Mouse (Mus musculus) lung, postnatal 0 days (tissue): ENCODE measurements around the gene Fxyd6. TPM values are rescaled to one million over a fixed set of nuclear protein-coding genes. Genes with fewer than 3 reads are reported as not detected.

Source experiments
- ATAC-seq: fragments of 200-750 bp; cut with Nextera tagmentation; 2 replicates; pipeline ENCODE4 v1.8.0; 2017; ENCODE audit warnings: moderate library complexity
- DNase-seq: peaks from one replicate; pipeline ENCODE4 v3.0.0-alpha.2; 2016; ENCODE audit warnings: low spot score
- H3K27ac ChIP-seq: fragments of 300-500 bp; sonication (generic); 2 replicates; pipeline ENCODE4 v1.5.1; 2014; ENCODE audit warnings: antibody characterized with exemption, mild to moderate bottlenecking, low read length, mixed read lengths
- H3K27me3 ChIP-seq: fragments of 300-500 bp; sonication (generic); replicated peaks from 2 replicates; pipeline ENCODE4 v1.6.1; 2014; ENCODE audit warnings: low read length, mixed read lengths; ENCODE audit not compliant: insufficient read depth
- H3K36me3 ChIP-seq: fragments of 300-500 bp; sonication (generic); 2 replicates; pipeline ENCODE4 v1.6.1; 2014; ENCODE audit warnings: low read length, mixed read lengths; ENCODE audit not compliant: insufficient read depth
- H3K4me1 ChIP-seq: fragments of 300-500 bp; sonication (generic); 2 replicates; pipeline ENCODE4 v1.6.1; 2014; ENCODE audit warnings: antibody characterized with exemption, low read depth, low read length, mixed read lengths; ENCODE audit not compliant: insufficient read depth
- H3K4me2 ChIP-seq: fragments of 300-500 bp; sonication (generic); replicated peaks from 2 replicates; pipeline ENCODE4 v1.6.1; 2014; ENCODE audit warnings: low read depth, mild to moderate bottlenecking, low read length, moderate library complexity, mixed read lengths
- H3K4me3 ChIP-seq: fragments of 300-500 bp; sonication (generic); 2 replicates; pipeline ENCODE4 v1.5.1; 2014; ENCODE audit warnings: low read depth, low read length
- H3K9ac ChIP-seq: fragments of 300-500 bp; sonication (generic); replicated peaks from 2 replicates; pipeline ENCODE4 v1.6.1; 2014; ENCODE audit warnings: low read depth, mild to moderate bottlenecking
- H3K9me3 ChIP-seq: fragments of 300-500 bp; sonication (generic); 2 replicates; pipeline ENCODE4 v1.6.1; 2016; ENCODE audit warnings: low read length, mixed read lengths
- CTCF ChIP-seq: IDR thresholded peaks from 2 replicates; pipeline ENCODE4 v1.5.1; 2016; ENCODE audit warnings: antibody characterized with exemption, mild to moderate bottlenecking
- EP300 ChIP-seq: IDR thresholded peaks from 2 replicates; pipeline ENCODE4 v1.6.1; 2016; ENCODE audit warnings: antibody characterized with exemption, mild to moderate bottlenecking, control low read depth
- WGBS: fragments of 180-500 bp; shearing (Covaris S2); extraction: QIAGEN DNeasy Blood & Tissue Kit; methylation state at CpG from one replicate; pipeline ENCODE4 v1.1.7; 2014; 5-methylcytosine and 5-hydroxymethylcytosine counted together
- polyA plus RNA-seq: library from polyadenylated mRNA; unstranded; fragments of >200 nt; fragmentation: Nextera tagmentation; extraction: Ambion mirVana; gene quantifications from 2 replicates; pipeline ENCODE4 v1.2.1, GENCODE M21; 2015

The Fxyd6 gene
- 13.4 and 13.5 TPM in 2 replicates for polyA plus RNA-seq

DNA sequence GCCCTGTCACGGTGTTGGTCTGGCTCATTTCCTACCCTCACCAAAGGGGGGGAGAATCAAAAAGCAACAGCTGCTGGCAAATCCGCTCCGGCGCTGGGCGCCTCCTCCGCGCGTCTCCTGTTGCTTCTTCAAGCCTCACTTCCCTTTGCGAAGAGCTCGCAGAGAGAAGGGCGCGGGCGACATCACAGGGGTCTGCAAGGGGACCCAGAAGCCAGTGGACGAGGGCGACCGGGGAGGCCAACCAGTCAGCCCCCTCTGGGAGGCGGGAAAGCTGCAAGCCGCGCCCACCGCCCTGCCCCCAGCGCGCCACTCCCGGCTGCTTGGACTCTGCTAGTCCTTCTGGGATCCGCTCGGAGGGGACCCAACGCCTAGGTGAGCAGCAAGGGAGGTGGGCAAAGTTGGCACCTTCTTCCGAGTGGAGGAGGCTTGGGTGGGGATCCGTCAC lies at the start of gene Fxyd6:
TSS of gene Fxyd6 (plus strand) at position 69 of the 445 bp plus-strand sequence.
- Histone ChIP-seq H3K9ac (0 out of 2 replicates have a peak within 1 kb of the TSS, but pooled peaks have one; percentile 1), H3K9me3 (no peaks in the 10 kb centered on the region), H3K4me1 (no peaks in the 10 kb centered on the region), H3K4me3 (peak within 1 kb of the TSS; percentile 36), H3K4me2 (peak within 1 kb of the TSS; percentile 61), H3K27ac (no peak within 1 kb of the TSS), H3K27me3 (0 out of 2 replicates have a peak, but pooled peaks cover 6% of the 10 kb centered on the region), H3K36me3 (no peaks in the 10 kb centered on the region)
- TF ChIP-seq CTCF (no peak), EP300 (no peak)
- ATAC-seq = no peak
- no peak for DNase-seq
- WGBS = 1% methylated on average over 25 of the region's 28 CpGs

DNA sequence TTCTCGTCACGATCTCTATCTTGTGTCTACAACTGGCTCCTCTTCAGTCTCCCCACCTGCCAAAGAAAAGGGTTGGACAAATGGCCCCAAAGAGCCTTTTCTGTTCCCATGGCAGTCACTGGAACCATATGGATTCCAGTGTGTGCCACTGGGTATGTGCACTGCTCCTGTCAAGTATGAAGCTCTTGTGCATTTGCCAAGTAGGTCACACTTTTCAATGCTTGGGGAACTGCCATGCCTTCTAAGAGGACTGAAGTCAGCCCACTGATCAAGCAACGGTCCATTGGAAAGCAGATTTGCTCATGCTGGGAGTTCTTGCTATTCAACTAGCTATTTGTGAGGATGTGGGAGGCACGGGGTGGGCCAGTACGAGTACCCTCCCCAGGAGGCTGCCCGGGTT lies 48.5 kb upstream of the Fxyd6 start:
- no peak for DNase-seq

DNA sequence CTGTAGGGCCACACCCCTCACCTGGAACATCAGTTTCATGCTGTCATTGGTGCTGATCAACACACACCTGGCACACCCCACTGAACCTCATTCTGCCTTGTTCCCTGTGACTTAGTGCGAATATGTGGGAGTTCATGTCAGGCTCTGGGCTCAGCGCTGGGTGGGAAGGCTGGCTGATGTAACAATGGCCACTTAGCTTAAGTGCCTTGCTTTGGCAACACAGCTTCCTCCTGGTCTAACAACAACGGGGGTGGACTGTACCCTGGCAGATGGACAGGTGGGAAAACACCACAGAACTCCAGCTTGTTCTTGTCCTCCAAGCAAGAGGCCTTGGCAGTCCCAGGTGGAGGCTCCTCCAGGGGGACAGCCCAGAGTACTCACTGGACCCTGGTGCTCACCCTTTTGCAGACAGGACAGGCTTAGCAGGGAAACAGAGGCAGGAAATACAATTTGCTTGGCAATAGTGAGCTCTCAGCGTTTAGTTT lies 48.0 kb upstream of the Fxyd6 start:
- Histone ChIP-seq H3K27me3 (no peaks in the 10 kb centered on the region), H3K4me3 (no peak overlapping the region), H3K4me2 (no peak overlapping the region), H3K4me1 (no peaks in the 10 kb centered on the region), H3K9ac (no peak overlapping the region), H3K36me3 (no peaks in the 10 kb centered on the region), H3K27ac (no peak overlapping the region), H3K9me3 (no peaks in the 10 kb centered on the region)
- ATAC-seq (no peak), DNase-seq (no peak)
- WGBS = 68% methylated on average over 4 of the region's 4 CpGs
- no peak for TF ChIP-seq CTCF
- TF ChIP-seq EP300 = no peak

More for the DNA sequence above, 48.5 kb upstream of the Fxyd6 start:
- H3K27ac ChIP-seq = no peak overlapping the region
- no peak overlapping the region for H3K9ac ChIP-seq
- 79% methylated on average over 6 of the region's 6 CpGs for WGBS
- H3K4me2 ChIP-seq = no peak overlapping the region
- H3K4me1 ChIP-seq = no peaks in the 10 kb centered on the region
- no peak for ATAC-seq
- H3K27me3 ChIP-seq = no peaks in the 10 kb centered on the region
- H3K36me3 ChIP-seq = no peaks in the 10 kb centered on the region
- no peak overlapping the region for H3K4me3 ChIP-seq
- TF ChIP-seq CTCF (no peak), EP300 (no peak)
- no peaks in the 10 kb centered on the region for H3K9me3 ChIP-seq

DNA sequence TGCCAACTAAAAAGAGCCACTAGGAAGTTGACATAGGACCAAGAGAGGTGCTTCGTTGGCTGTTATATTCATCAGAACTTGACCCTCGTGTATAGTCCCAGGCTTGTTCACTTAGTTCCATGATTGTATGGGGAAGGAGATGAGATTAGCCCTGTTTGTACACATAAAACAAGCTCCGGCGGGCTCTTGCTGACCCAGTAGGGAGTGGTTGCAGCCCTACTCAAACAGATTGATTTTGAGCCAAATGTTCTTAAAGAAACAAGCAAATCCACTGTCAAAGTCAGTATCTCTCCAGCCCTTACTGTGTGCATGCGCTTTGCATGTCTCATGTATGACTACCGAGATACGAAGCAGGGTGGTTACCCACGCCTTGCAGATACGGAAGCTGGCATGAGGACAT lies 43.6 kb upstream of the Fxyd6 start:
- ATAC-seq = no peak
- no peak overlapping the region for H3K4me3 ChIP-seq
- TF ChIP-seq EP300 (no peak), CTCF (no peak)
- H3K4me2 ChIP-seq = no peak overlapping the region
- H3K27me3 ChIP-seq = no peaks in the 10 kb centered on the region
- 79% methylated on average over 9 of the region's 9 CpGs for WGBS
- no peaks in the 10 kb centered on the region for H3K36me3 ChIP-seq
- no peak overlapping the region for H3K9ac ChIP-seq
- DNase-seq = no peak
- H3K4me1 ChIP-seq = no peaks in the 10 kb centered on the region
- H3K9me3 ChIP-seq = no peaks in the 10 kb centered on the region
- H3K27ac ChIP-seq = no peak overlapping the region

DNA sequence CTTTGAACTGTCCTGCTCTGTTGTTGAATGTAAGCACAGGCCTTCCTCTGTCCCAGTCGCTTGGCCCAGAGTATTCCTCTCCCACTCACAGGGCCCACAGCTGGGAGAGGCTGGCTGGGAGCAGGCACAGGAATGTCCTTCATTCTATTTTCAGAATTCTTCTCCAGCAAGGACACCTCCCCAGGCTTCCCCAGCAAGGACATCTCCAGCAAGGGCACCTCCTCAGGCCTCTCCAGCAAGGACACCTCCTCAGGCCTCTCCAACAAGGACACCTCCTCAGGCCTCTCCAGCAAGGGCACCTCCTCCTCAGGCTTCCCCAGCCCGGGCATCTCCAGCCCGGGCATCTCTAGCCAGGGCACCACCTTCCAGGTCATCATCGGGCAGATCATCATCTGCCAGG lies 41.7 kb upstream of the Fxyd6 start:
- H3K36me3 ChIP-seq = no peaks in the 10 kb centered on the region
- H3K27ac ChIP-seq = no peak overlapping the region
- no peak overlapping the region for H3K4me2 ChIP-seq
- TF ChIP-seq EP300 (no peak), CTCF (no peak)
- no peak for DNase-seq
- H3K9me3 ChIP-seq = no peaks in the 10 kb centered on the region
- H3K4me3 ChIP-seq = no peak overlapping the region
- no peaks in the 10 kb centered on the region for H3K4me1 ChIP-seq
- no peak for ATAC-seq
- WGBS = 91% methylated on average over 4 of the region's 4 CpGs
- H3K9ac ChIP-seq = no peak overlapping the region
- no peaks in the 10 kb centered on the region for H3K27me3 ChIP-seq

DNA sequence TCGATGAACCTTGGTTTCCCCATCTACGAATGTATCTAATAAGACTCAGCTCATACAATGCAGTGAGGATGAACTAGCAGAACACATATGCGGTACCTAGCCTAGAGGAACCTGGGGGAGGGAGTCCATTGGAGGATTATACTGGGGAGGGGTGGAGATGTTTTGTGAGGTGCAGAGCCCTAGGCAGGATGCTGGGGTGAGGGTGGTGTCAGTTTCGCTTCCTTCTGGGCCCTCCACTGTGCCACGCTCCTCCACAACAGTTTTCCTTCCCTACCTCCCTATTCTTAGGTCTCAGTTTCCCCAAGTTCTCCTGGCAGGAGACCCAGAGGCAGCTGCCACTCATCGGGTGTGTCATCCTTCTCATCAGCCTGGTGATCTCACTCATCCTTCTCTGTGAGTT lies 40.4 kb upstream of the Fxyd6 start:
- Histone ChIP-seq H3K4me3 (no peak overlapping the region), H3K4me2 (no peak overlapping the region), H3K36me3 (no peaks in the 10 kb centered on the region), H3K4me1 (no peaks in the 10 kb centered on the region), H3K9ac (no peak overlapping the region), H3K27me3 (no peaks in the 10 kb centered on the region), H3K27ac (no peak overlapping the region), H3K9me3 (no peaks in the 10 kb centered on the region)
- WGBS = 86% methylated on average over 6 of the region's 6 CpGs
- DNase-seq = no peak
- TF ChIP-seq EP300 (no peak), CTCF (no peak)
- no peak for ATAC-seq

DNA sequence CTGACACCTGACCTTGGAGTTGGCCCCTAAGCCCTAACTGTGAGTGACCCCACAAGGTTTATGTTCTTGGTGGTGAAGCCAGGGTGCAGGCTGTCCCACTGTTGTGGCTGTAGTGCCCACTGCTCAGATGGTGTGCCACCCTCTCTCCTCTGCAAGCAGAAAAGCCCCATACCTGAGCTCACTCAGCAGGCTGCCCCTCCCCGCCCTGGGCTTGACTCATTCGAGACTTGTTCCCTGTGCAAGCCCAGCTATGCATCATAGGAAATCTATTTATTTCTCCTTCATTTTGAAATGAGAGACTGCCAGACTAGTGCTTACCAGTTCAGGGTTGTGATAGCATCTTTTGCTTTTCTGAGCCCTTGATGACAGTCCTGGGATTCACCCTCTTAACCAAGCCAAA lies 32.6 kb upstream of the Fxyd6 start:
- WGBS = 60% methylated on average over 2 of the region's 2 CpGs

More for the DNA sequence above, 32.6 kb upstream of the Fxyd6 start:
- no peak for ATAC-seq
- Histone ChIP-seq H3K27ac (no peak overlapping the region), H3K27me3 (no peaks in the 10 kb centered on the region), H3K4me1 (no peaks in the 10 kb centered on the region), H3K9ac (no peak overlapping the region), H3K36me3 (no peaks in the 10 kb centered on the region), H3K4me2 (no peak overlapping the region), H3K4me3 (no peak overlapping the region), H3K9me3 (no peaks in the 10 kb centered on the region)
- TF ChIP-seq CTCF (no peak), EP300 (no peak)
- no peak for DNase-seq
